Mouse (Mus musculus): ENCODE measurements around the gene Efhc1.
A peak's percentile ranks its signal among the peaks of the same experiment; 100 is the strongest.
"Not testable (repeated sequence)": the region's sequence is repeated elsewhere in the genome, so short reads cannot be mapped to it uniquely, and the experiment has no call there.

Gene Efhc1

DNA sequence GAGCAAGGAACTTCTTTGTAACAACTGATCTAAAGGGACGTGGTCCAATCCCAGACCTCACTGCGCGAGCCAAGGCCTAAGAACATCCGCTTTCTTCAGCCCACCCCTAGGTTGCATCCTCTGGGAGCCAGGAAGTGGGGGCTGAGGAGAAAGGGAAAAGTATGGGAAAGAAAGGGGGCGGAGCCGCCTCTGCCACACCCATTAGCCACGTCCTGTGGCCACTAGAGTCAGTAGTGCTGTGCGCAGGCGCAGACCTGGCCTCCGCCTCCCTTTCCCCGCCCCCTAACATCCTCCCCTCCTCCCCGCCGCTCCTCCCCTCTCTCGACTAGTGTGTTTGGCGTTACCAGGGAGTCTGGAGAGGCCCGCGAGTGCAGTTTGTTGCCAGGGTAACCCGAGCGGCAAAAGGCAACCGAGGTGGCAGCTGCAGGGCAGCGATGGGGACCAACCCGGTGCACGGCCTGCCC, at the start of gene Efhc1:
TSS of gene Efhc1 (plus strand) at position 327 of the 464 bp plus-strand sequence.
- DNase-seq (ENCODE audit: low spot score in 2 of 2): peak; percentile 58 to 66

DNA sequence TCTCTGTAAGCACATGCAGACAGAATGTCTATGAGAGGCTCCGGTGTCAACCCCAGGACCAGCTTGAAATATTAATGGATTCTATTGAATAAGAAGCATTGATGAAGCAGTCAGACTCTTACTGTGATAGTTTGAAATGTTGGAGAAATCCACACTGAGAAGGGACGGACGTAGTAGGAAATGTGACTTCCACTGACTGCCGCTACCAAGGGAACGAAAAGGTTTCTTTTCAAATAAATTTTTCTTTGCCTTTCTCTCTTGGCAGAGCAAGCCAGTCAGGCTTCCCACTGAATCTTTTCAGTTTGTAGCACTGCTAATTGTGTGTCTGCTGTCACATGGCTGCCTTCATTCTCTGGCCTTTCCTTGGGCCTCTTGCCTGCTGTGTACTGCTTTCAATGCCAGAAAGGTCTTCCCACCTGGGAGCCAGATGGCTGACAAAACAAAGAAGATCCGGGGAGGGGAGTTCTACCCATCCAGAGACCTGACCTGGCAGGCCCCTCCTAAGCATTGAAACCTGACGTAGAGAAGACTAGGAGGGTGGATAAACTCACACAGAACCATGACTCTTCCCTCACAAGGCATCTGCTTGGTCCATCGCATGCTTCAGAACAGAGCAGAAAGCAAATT, 45.8 kb upstream of the Efhc1 start:
- no peak for DNase-seq (ENCODE audit: low spot score in 2 of 2)

DNA sequence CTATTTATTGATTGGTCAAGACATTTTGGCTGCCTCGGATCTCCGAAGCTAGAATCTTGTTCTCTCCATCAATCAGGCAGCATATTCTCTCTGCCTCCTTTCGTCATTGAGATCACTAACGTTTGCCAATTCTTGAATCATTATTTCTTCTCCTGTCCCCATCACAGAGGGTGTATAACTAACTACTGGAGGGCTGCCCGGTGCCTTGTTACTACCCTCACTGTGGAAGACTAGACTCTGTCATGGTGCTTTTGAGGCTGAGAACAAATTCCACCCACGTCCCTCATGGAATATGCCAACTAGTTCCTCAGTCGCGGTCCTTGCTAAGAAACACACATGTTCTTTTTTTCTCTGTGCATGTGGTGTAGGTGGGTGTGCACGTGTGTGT, 45.3 kb upstream of the Efhc1 start:
- DNase-seq (ENCODE audit: low spot score in 2 of 2): no peak

DNA sequence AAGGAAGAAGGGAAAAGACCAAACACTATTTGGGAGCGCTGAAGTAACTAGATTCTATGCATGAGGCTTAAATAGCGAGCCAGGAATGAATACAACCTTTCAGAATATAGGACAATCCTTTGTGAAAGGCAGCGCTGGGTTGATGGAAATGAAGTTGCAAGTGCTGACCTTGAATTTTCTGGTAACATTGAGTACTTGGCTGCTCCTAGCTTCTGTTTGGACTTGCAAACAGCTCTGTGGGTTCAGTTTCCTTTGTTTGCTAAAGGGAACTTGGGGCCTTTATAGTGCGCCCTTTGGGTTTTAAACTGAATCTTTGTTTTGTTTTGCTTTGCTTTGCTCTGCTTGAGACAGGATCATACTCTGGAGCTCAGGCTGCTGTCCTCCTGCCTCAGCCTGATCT, 42.9 kb upstream of the Efhc1 start:
- DNase-seq (ENCODE audit: low spot score in 2 of 2): no peak

DNA sequence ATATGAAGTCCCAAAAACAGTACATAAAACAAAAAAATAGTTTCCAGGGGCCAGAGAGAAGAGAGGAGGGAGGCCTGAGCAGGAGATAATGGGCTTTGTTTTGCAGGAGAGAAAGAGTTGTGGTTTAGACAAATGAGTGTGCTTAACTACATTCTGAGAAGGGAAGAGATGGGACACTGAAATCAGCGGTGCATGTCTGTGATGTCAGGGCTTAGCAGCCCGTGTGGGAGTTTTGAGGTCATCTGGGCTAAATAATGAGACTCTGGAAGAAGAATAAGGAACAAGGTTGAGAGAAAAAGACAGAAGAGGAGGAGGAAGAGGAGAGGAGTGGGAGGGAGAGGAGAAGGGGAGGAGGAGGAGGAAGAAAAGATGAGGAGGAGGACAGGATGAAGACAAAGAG, 39.3 kb upstream of the Efhc1 start:
- DNase-seq (ENCODE audit: low spot score in 2 of 2): no peak

DNA sequence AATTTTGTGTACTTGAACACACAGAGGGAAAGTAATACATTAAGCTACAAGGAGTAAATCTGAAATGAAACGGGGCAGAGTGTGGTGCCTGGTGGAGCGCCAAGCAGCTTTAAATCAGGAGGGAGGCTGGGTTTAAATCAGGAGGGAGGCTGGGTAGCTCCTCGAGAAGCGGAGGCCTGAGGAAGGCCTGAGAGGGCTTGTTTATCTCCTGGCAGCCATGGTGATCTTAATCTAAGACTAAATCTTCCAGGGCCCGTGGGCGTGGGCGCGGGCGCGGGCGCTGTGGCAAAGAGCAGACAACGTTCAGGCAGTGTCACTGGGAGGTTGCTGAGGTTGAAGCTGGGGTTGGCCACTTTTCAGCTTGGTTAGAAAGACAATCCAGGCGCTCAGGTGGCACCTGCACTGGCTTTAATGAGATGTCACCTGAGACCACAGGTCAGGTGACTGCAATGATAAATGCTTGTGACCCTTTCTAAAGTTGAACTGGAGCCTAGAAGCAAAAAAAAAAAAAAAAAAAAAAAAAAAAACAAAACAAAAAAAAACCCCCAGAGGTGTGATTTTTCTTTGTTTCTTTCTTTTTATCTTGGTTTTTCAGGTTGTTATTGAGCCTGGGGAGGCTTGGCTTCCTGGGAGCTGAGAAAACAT, 38.8 kb upstream of the Efhc1 start:
- no peak for DNase-seq (ENCODE audit: low spot score in 2 of 2)

DNA sequence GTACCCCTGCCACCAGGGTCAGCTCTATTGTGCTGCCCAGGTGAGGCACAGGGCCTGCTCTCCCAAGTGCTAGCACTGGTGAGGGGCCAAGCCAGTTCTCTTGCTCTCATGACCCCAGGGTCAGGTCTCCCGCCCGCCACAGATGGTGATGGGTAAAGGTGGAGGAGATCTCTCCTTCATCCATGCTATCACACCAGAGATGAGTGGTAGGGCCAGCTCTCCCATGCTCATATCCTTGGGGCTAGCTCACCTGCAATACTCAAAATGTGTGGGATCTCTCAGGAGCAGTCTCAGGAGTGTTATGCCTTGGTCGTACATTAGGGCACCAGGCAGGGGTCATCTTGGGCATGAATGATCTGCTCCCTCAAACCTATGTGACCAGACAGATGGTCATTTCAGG, 36.7 kb upstream of the Efhc1 start:
- no peak for DNase-seq (ENCODE audit: low spot score in 2 of 2)

DNA sequence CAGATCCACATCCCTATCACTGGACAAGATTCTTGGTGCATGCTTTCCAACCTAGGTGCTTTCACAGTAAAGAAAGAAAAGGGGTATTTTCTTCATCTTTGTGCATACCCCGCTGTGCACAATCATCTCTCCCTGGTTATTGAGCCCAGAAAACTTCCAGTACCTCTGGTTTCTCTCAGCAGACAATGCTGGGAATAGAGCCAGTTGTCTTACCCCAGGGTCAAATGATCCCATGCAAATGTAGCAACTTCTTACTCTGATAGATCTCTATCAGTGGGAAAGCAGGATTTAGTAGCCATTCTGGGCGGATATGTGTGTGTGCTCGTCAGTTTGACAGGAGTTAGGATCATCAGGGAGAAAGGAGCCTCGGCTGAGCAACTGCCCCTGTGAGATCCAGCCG, 35.8 kb upstream of the Efhc1 start:
- no peak for DNase-seq (ENCODE audit: low spot score in 2 of 2)

DNA sequence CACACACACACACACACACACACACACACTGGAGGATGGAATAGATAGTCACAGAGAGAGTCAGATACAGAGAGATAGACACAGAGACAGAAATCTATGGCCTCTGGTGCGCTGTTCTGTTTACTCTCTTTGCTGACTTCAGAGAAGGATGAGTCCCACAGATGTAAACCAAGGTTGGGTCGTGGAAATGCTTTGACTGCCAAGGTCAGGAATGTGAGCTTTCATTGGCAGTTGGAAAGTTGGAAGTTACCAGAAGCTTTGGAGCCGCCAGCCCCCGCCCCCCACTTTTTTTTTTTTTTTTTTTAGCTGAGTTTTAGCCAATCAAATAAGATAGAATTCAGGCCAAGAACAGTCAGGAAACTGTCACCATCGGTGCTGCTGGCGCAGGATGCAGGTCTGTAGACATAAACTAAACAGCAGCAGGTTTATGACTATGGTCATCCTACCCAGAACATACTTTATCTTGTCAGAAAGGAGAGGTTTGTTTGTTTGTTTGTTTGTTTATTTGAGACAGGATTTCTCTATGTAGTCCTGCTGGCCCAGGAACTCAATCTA, 33.9 kb upstream of the Efhc1 start:
- DNase-seq (ENCODE audit: low spot score in 2 of 2): no peak

DNA sequence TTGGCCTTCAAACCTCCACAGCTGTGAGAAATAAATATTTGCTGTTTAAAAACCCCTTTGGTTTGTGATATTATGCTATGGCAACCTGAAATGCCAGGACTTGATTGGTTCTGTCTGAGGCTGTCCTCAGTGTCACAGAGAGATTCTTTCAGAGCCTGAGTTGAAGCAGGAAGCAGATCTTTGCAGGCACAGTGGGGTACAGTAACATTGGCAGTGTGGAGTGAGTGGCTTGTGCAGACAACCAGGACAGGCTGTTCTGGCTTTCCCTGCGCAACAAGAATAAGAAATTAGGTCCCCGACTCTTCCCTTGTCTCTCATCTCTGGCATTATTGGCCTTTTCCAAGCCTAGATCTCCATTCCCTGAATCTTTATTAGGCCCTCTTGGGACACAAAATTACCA, 31.7 kb upstream of the Efhc1 start:
- no peak for DNase-seq (ENCODE audit: low spot score in 2 of 2)

DNA sequence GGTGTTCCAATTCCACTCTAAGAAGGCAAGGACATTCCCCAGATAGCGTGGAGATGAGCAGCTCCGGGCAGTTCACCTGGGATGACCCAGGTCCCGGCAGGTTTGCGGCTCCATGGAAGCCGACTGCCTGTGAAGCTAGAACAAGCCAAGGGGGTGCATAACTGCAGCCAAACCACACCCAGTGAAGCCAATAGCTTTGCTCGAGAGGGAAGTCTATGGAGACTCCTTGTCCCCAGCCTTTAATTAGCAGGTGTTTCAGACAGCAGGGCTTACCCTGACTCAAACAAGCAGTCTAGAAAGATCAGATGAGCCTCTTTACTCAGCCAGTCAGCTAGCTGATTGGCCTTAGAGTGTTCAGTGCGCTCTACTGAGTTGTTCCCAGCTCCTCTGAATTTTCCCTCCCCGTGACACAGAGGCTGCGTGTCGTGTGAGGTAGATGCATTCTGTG, 30.3 kb upstream of the Efhc1 start:
- no peak for DNase-seq (ENCODE audit: low spot score in 2 of 2)

DNA sequence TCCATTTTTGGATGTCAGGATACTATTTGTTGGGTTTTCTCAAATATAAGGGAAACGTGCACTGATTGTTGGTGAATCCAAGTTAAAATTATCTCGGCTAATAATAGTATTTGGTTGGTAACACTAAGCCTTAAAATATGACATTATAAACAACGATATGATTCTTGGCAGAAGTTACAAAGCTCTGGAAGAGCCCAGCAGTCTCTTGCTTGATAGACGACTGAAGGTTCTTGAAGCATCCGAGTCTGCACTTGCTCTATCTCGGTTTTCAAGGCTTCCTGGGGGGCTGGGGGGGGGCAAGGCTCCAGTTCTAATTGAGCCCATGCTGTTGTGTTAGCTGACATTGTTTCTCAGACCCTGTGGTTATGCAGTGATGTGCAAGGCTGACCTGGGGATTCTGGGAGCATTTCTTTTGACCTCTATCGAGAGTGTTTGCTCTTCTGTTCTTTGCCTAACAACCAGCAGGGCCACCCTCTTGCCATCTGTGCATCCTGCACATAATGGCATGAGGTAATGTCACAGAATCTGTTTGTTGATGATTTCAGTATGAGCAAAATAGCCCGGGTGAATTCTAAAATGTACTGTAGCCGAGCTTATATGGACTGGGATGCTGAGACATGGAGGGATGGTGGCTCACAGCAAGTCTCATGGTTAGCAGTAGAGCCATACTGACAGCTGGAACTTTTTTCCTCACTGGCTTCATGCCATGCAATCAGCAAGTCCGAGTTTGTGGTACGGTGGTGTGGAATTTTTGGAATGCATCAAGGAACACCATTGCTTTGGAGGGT, 28.6 kb upstream of the Efhc1 start:
- DNase-seq (ENCODE audit: low spot score in 2 of 2): no peak

DNA sequence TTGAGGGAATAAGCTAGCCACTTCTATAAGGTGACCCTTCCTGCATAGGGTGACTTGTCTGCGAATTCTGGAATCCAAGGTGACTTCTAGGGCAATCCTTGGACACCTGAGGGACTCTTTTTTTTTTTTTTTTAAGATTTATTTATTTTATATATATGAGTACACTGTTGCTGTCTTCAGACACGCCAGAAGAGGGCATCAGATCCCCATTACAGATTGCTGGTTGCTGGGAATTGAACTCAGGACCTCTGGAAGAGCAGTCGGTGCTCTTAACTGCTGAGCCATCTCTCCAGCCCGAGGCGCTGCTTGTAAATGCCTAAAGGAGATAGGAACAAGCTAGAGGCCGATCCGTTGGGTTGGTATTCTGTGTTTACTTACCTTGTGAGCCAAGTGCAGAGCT, 26.1 kb upstream of the Efhc1 start:
- not testable (repeated sequence) for DNase-seq (ENCODE audit: low spot score in 2 of 2)

DNA sequence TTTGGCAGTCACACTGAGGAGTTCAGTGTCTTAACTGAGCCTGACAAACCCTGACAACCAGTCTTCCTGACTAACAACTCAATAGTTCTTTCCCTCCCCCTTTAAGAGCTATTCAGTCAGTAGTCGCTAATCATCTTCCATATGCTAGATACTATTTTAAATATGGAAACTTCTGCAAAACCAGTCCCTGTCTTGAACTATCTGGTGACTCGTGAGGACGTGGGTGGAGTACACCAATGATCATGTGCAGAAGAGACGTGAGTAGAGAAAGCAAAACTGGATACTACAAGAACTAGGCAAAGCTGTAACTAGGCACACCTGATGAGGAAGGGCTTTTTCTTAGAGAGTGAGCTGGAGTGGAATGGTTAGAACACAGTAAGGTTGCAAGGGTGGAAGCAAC, 25.5 kb upstream of the Efhc1 start:
- no peak for DNase-seq (ENCODE audit: low spot score in 2 of 2)

DNA sequence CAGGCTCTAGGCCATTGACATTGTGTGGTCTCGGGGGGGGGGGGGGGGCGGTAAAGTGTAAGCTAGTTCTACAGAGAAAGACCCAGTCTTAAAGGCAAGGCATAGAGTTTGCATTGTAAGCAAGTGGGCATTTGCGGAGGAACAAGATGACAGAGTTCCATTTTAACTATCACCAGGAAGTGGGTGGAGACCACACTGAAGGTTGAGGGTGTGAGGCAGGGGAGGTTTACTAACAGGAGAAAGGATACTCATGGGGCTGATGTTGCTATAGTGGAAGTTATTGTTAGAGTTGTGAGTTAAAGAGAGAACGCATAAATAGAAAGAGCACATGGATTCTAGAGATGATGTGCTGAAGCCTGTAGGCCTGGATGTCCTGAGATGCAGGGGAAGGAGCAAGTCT, 25.1 kb upstream of the Efhc1 start:
- DNase-seq (ENCODE audit: low spot score in 2 of 2): no peak

DNA sequence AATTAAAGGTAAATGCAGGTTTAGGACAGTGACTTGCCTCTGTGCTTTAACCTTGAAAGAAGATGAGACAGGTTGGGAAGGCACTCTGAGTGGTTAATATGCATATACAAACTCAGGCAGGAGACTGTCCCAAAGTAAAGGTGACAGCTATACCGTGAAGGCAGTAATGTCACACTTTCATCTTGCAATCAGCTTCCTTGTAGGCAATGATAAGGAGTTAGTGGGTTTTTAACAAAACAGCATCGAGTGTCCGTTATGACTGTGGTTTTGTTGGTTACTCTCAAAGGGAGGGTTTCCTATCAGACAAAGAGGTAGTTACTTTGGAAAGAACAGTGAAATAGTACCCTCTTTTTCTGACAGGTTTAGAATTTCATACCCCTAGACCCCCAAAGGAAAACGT, 22.9 kb upstream of the Efhc1 start:
- no peak for DNase-seq (ENCODE audit: low spot score in 2 of 2)

DNA sequence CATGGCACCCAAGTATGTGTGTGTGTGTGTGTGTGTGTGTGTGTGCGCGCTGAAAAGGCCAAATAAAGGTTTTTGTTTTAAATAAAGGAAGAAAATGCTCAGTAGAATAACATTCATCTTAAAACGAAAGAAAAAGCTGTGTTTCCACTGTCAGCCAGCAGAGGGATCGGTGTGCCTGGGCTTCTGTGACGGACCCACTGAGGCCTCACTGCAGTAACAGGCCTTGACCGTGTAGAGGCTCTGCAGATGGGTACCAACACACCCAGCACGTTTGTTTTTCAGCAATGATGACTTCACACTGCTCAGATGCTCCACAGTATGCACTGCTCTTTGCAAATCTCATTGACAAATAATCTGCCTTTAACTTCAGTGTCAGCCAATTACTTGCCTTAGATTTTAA, 18.0 kb upstream of the Efhc1 start:
- DNase-seq (ENCODE audit: low spot score in 2 of 2): peak; percentile 12 to 42

DNA sequence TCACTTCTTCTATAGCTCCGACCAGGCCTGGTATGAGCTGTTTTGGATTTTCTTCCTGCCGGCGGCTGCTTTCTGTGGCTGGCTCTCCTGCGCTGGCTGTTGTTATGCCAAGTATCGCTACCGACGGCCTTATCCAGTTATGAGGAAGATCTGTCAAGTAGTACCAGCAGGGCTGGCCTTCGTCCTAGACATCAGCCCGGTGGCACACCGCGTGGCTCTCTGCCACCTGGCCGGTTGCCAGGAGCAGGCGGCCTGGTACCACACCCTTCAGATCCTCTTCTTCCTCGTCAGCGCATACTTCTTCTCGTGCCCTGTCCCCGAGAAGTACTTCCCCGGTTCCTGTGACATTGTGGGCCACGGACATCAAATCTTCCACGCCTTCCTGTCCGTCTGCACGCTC, 16.3 kb upstream of the Efhc1 start:
- no peak for DNase-seq (ENCODE audit: low spot score in 2 of 2)

DNA sequence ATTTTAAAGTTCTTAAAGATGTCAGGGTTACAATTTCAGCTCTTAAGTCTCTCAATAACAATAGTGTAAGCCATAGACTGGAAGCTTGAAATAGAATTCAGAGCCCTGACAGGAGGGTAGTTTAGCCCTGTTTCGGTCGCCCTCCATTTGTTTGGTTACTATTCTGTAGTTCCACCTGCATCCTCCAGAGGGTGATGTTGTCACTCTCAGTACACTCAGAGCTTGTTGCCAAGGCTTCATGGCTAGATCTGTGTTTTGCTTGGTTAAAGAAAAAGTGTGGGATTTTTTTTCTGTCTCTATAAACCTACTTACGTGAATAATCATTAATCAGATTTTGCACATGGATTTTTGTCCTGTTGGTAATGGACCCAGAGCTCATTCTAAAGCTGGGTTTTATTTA, 12.4 kb upstream of the Efhc1 start:
- peak in 1 of 2 experiments; percentile 16 for DNase-seq (ENCODE audit: low spot score in 2 of 2)

DNA sequence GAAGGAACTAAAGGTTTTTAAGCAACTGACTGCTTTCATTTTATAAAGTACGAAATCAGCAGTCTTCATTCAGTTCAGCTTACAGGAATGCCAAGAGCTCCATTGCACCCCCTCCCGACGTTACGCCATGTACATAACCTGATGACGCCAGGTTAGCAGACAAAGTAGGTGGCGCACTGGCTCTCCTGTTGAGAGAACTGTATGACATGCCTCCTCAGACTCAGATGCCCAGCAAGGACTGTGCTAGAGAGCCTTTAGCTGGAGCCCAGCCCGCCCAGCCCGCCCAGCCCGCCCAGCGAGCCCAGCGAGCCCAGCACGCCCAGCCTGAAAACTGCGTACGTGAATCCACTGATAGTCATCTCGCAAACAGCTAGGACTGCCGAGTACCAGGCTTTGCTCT, 11.3 kb upstream of the Efhc1 start:
- peak; percentile 24 to 35 for DNase-seq (ENCODE audit: low spot score in 2 of 2)

DNA sequence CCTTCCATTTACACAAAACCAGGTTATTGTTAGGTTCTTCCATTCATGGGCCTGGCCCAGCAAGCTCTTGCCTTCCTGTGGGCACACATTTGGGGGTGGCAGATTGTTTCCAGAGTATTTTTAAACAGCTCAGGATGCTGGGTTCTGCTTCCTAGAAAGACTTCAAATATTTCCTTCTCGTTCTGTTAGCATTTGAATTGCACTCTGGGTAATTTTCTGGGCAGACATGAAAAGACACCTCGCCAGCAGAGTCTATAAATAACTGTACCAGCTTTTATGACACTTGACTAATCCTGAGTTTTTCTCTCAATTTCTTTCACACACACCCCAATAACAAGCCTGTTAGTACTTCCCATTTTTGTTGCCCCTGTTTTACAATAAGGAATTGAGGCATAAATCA, 10.1 kb upstream of the Efhc1 start:
- DNase-seq (ENCODE audit: low spot score in 2 of 2): no peak

DNA sequence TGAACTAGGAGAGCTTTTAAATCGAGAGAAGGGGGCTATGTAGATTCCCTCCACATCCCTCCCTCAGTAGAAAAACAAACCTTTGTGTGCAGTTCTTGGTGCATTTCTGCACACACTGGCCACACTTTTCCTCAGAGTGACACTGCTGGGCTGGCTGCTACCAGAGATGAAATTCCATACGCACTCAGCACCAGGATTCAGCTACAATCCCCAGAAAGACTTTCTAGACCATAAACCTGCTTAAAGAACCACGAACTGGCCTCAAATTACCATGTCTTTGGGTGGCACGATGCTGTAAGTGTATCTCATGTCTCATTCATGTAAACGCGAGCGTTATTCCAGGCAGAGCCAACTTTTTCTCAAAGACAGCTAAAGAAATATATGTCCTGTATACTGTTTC, 9.6 kb upstream of the Efhc1 start:
- DNase-seq (ENCODE audit: low spot score in 2 of 2): no peak

DNA sequence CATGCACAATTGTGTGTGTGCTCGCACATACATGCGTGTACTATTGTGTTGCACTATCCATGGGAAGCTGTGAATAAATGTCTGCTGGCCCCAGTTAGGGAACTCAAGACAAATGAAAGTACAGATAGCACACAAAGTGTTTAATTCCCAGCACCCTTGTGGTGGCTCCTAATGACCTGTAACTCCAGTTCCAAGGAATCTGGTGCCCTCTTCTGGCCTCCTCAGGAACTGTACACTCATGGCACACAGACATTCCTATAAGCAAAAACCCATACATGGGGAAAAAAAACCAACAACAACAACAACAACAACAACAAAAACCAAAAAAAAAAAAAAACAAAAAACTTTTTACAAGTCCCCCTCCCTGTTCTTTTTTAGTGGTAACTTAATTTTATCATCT, 8.4 kb upstream of the Efhc1 start:
- DNase-seq (ENCODE audit: low spot score in 2 of 2): no peak

All from spleen, postnatal 14 days (tissue).